ENCODE assay signal across 22 mouse cellular contexts in genomic region chr19:42179356-42179755, GRCm38 (mm10). TPM values are rescaled to one million over a fixed set of nuclear protein-coding genes. Genes with fewer than 3 reads are reported as not detected.
DNase-seq lines count a peak whose midpoint lies in the region; ATAC-seq lines count a peak whose summit lies in the region.
"Had no signal": no experiment of that assay in that cellular context is flagged by ENCODE, and none has a peak within 500 bp of the region (broad histone marks: within the 10 kb centered on the region; RNA-seq: fewer than 3 reads in every experiment).

No protein-coding gene starts in this region.

- H3K9me3 ChIP-seq in heart, embryonic 11.5 days (replicated peaks; ENCODE audit: control insufficient read depth, low read length), result no peaks in the 10 kb centered on the region
- H3K9me3 ChIP-seq in lung, embryonic 16.5 days (ENCODE audit: control insufficient read depth, low read length), result no peaks in the 10 kb centered on the region
- H3K9me3 ChIP-seq: embryonic facial prominence, embryonic 13.5 days; forebrain, embryonic 12.5 days; heart, embryonic 12.5 days had no signal

- H3K4me3 ChIP-seq in heart, embryonic 11.5 days (ENCODE audit: low read depth, low read length), result no peak overlapping the region
- H3K4me3 ChIP-seq in lung, embryonic 16.5 days (ENCODE audit: low read length), result no peak overlapping the region
- H3K4me3 ChIP-seq: embryonic facial prominence, embryonic 13.5 days; forebrain, embryonic 12.5 days; heart, embryonic 12.5 days had no signal

- no peaks in the 10 kb centered on the region for H3K4me1 ChIP-seq in heart, embryonic 11.5 days (ENCODE audit: control insufficient read depth, insufficient read depth, low read length)
- H3K4me1 ChIP-seq in lung, embryonic 16.5 days (replicated peaks; ENCODE audit: control insufficient read depth, insufficient read depth, low read length), result 0 out of 2 replicates have a peak, but pooled peaks cover 2% of the 10 kb centered on the region
- H3K4me1 ChIP-seq: embryonic facial prominence, embryonic 13.5 days; forebrain, embryonic 12.5 days had no signal

- no peak overlapping the region for H3K4me2 ChIP-seq in heart, embryonic 11.5 days
- no peak overlapping the region for H3K4me2 ChIP-seq in lung, embryonic 16.5 days (ENCODE audit: low read depth, low read length)
- H3K4me2 ChIP-seq: embryonic facial prominence, embryonic 13.5 days; forebrain, embryonic 12.5 days; heart, embryonic 12.5 days had no signal

- H3K27me3 ChIP-seq in heart, embryonic 11.5 days (ENCODE audit: control insufficient read depth, insufficient read depth, low read length), result no peaks in the 10 kb centered on the region
- no peaks in the 10 kb centered on the region for H3K27me3 ChIP-seq in lung, embryonic 16.5 days (ENCODE audit: control insufficient read depth, insufficient read depth, low read depth, low read length)
- H3K27me3 ChIP-seq: embryonic facial prominence, embryonic 13.5 days; forebrain, embryonic 12.5 days; heart, embryonic 12.5 days; Patski had no signal

- no peak overlapping the region for H3K27ac ChIP-seq in heart, embryonic 11.5 days (ENCODE audit: low read depth, low read length)
- no peak overlapping the region for H3K27ac ChIP-seq in lung, embryonic 16.5 days (ENCODE audit: low read length)
- H3K27ac ChIP-seq: embryonic facial prominence, embryonic 13.5 days; forebrain, embryonic 12.5 days had no signal

- WGBS in heart, embryonic 11.5 days (ENCODE audit: insufficient replicate concordance), result 85% methylated on average over 14 of the region's 14 CpGs
- 84% methylated on average over 14 of the region's 14 CpGs for WGBS in lung, embryonic 16.5 days

- H3K9ac ChIP-seq in heart, embryonic 11.5 days (ENCODE audit: low read depth, low read length), result 0 out of 2 replicates have a peak overlapping the region, but pooled peaks have one; percentile 16
- H3K9ac ChIP-seq in lung, embryonic 16.5 days (ENCODE audit: low read length), result no peak overlapping the region
- H3K9ac ChIP-seq: embryonic facial prominence, embryonic 13.5 days; forebrain, embryonic 12.5 days; forebrain, postnatal 0 days; heart, embryonic 12.5 days had no signal

- DNase-seq in heart, adult 18-20 months, result no peak
- peak; percentile 58 for DNase-seq in lung, postnatal 25 days (ENCODE audit: low spot score)
- peak; percentile 30 for DNase-seq in retina, postnatal 7 days (ENCODE audit: low read depth, low spot score)
- no peak for DNase-seq in spleen, postnatal 36 days (ENCODE audit: low spot score in 2 of 2)
- no peak for DNase-seq in thymus, postnatal 36 days
- DNase-seq: adrenal gland, postnatal 14 days; cerebellum, adult 11-12 months; cerebellum, adult 9-11 months; cerebellum, postnatal 36 days; forebrain, postnatal 0 days; gastrocnemius, postnatal 36 days; heart, adult 11 months had no signal

- ATAC-seq in heart, embryonic 11.5 days (replicated peaks; ENCODE audit: insufficient number of reproducible peaks, low FRiP score, low TSS enrichment), result no peak
- peak; percentile 77 for ATAC-seq in lung, embryonic 16.5 days (ENCODE audit: low read depth)
- no peak for ATAC-seq in monocyte, adult 5-6 weeks (replicated peaks; ENCODE audit: insufficient number of reproducible peaks, low FRiP score, low TSS enrichment, poor library complexity, severe bottlenecking)
- ATAC-seq: activated CD4-positive, CD25-positive, alpha-beta regulatory T cell, adult 4 months; forebrain, postnatal 0 days; hindbrain, embryonic 16.5 days; Patski had no signal

- H3K36me3 ChIP-seq in heart, embryonic 11.5 days (ENCODE audit: control insufficient read depth, insufficient read depth, low read length), result peaks cover 14% of the 10 kb centered on the region
- peaks cover 9% of the 10 kb centered on the region for H3K36me3 ChIP-seq in lung, embryonic 16.5 days (ENCODE audit: control insufficient read depth, insufficient read depth, low read length)

RNA-seq across cellular contexts. Expression of gene Zfyve27, which starts 15.6 kb away (rescaled TPM):
- 11.6 and 13.5 TPM in 2 replicates for polyA plus RNA-seq in heart, embryonic 11.5 days (2014; fragmentation: Nextera tagmentation; extraction: Ambion mirVana)
- 10 to 100 TPM; 17.3 to 21.3 TPM for total RNA-seq in heart, adult 18-20 months (2021)
- polyA plus RNA-seq in lung, embryonic 16.5 days (2015; fragmentation: Nextera tagmentation; extraction: Ambion mirVana), result 26.3 and 26.4 TPM in 2 replicates
- total RNA-seq in monocyte, adult 5-6 weeks (2017), result 43.3 to 59.7 TPM (median 44.3 TPM) in 3 replicates

RNA-seq across cellular contexts. Expression of gene Sfrp5, which starts 22.7 kb away (rescaled TPM):
- 5.7 and 6.1 TPM in 2 replicates for polyA plus RNA-seq in heart, embryonic 11.5 days (2014; fragmentation: Nextera tagmentation; extraction: Ambion mirVana)
- 1 to 10 TPM; 5.6 to 5.8 TPM for total RNA-seq in heart, adult 18-20 months (2021)
- 0.35 and 0.60 TPM in 2 replicates for polyA plus RNA-seq in lung, embryonic 16.5 days (2015; fragmentation: Nextera tagmentation; extraction: Ambion mirVana)
- total RNA-seq in monocyte, adult 5-6 weeks (2017), result not detected in 3 replicates
- polyA plus RNA-seq: activated CD4-positive, CD25-positive, alpha-beta regulatory T cell, adult 4 months; C2C12 had no signal

RNA-seq across cellular contexts. Expression of gene Marveld1, which starts 32.2 kb away (rescaled TPM):
- 13.9 and 14.4 TPM in 2 replicates for polyA plus RNA-seq in heart, embryonic 11.5 days (2014; fragmentation: Nextera tagmentation; extraction: Ambion mirVana)
- total RNA-seq in heart, adult 18-20 months (2021), result 10 to 100 TPM; 19.1 to 21.1 TPM
- 8.9 and 9.8 TPM in 2 replicates for polyA plus RNA-seq in lung, embryonic 16.5 days (2015; fragmentation: Nextera tagmentation; extraction: Ambion mirVana)
- total RNA-seq in monocyte, adult 5-6 weeks (2017), result 4.6 to 15.8 TPM (median 7.2 TPM) in 3 replicates

RNA-seq across cellular contexts. Expression of gene Avpi1, which starts 50.5 kb away (rescaled TPM):
- polyA plus RNA-seq in heart, embryonic 11.5 days (2014; fragmentation: Nextera tagmentation; extraction: Ambion mirVana), result 29.5 and 31.1 TPM in 2 replicates
- total RNA-seq in heart, adult 18-20 months (2021), result 10 to 100 TPM; 10.1 to 12.4 TPM
- 84.9 and 87.6 TPM in 2 replicates for polyA plus RNA-seq in lung, embryonic 16.5 days (2015; fragmentation: Nextera tagmentation; extraction: Ambion mirVana)
- total RNA-seq in monocyte, adult 5-6 weeks (2017), result 3.7 to 6.4 TPM (median 4.2 TPM) in 3 replicates

Comparison
In these comparisons a context has a peak if more than half of its experiments do, and no peak if none do; other contexts are left out.
1. DNase-seq: peak in lung, postnatal 25 days (single experiment) and retina, postnatal 7 days (single experiment); none in heart, adult 18-20 months (0 of 2), spleen, postnatal 36 days (0 of 2) and thymus, postnatal 36 days (0 of 2).